Mouse (Mus musculus): ENCODE results near the gene Sft2d2. TPM values are rescaled to one million over a fixed set of nuclear protein-coding genes. Genes with fewer than 3 reads are reported as not detected.

Gene Sft2d2
- polyA plus RNA-seq, 1 experiment from 2014 or later, result 27.8 TPM

- no peak overlapping the region for H3K4me3 ChIP-seq (ENCODE audit: control insufficient read depth in 1 of 2, insufficient read depth in 1 of 2, low read depth in 1 of 2, low read length in 2 of 2)
- H3K4me2 ChIP-seq (ENCODE audit: low read length), result no peak overlapping the region
- 65% methylated on average over 7 of the region's 7 CpGs for WGBS
- no peaks in the 10 kb centered on the region for H3K4me1 ChIP-seq (ENCODE audit: control insufficient read depth in 2 of 2, insufficient read depth in 2 of 2, low read length in 2 of 2)
- no peak for ATAC-seq (ENCODE audit: insufficient number of reproducible peaks, insufficient read depth, low FRiP score, low read depth)
- peaks cover 74% of the 10 kb centered on the region for H3K36me3 ChIP-seq (ENCODE audit: control insufficient read depth, insufficient read depth, low read length)
- no peaks in the 10 kb centered on the region for H3K9me3 ChIP-seq (ENCODE audit: control insufficient read depth, low read length)
- H3K27me3 ChIP-seq (ENCODE audit: control insufficient read depth, insufficient read depth, low read length), result no peaks in the 10 kb centered on the region
- no peak overlapping the region for H3K27ac ChIP-seq (replicated peaks in 1 of 2; ENCODE audit: control insufficient read depth in 1 of 2, insufficient read depth in 1 of 2, low read depth in 2 of 2, low read length in 2 of 2)
- no peak overlapping the region for H3K9ac ChIP-seq (ENCODE audit: low read length)
Measured at GRCm38 (mm10) chr1:165215831-165216230, 21.6 kb upstream of the Sft2d2 start.

DNA sequence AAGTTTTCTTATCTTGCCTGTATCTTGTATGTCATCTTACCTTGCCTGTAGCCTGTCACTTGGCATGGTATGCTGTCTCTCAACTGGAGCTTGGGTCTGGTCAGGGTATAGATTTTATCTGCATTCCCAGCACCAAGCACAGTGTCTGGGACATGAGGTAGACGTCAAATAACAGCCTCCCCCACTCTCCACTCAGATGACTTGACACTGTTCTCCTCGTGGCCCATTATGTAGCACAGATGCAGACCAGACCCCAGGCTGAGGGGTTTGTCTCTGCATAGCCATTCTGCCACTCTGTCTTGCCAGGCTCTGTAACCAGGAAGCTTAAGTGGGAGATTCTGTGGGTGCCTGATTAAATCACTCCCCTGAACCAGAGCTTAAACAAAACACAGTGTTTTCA lies 11.4 kb upstream of the Sft2d2 start:
- Histone ChIP-seq H3K4me1 (ENCODE audit: control insufficient read depth in 2 of 2, insufficient read depth in 2 of 2, low read length in 2 of 2) (peaks cover 0 to 3% of the 10 kb centered on the region in 2 experiments; a peak in 1 of 4 replicates), H3K36me3 (ENCODE audit: control insufficient read depth, insufficient read depth, low read length) (no peaks in the 10 kb centered on the region), H3K9me3 (ENCODE audit: control insufficient read depth, low read length) (no peaks in the 10 kb centered on the region), H3K9ac (ENCODE audit: low read length) (no peak overlapping the region), H3K27me3 (ENCODE audit: control insufficient read depth, insufficient read depth, low read length) (no peaks in the 10 kb centered on the region), H3K27ac (replicated peaks in 1 of 2; ENCODE audit: control insufficient read depth in 1 of 2, insufficient read depth in 1 of 2, low read depth in 2 of 2, low read length in 2 of 2) (no peak overlapping the region; a peak in 1 of 4 replicates), H3K4me2 (ENCODE audit: low read length) (no peak overlapping the region), H3K4me3 (ENCODE audit: control insufficient read depth in 1 of 2, insufficient read depth in 1 of 2, low read depth in 1 of 2, low read length in 2 of 2) (no peak overlapping the region)
- ATAC-seq (ENCODE audit: insufficient number of reproducible peaks, insufficient read depth, low FRiP score, low read depth), result no peak
- 0% methylated on average over 2 of the region's 2 CpGs for WGBS

- Histone ChIP-seq H3K9ac (ENCODE audit: low read length) (no peak overlapping the region), H3K27ac (replicated peaks in 1 of 2; ENCODE audit: control insufficient read depth in 1 of 2, insufficient read depth in 1 of 2, low read depth in 2 of 2, low read length in 2 of 2) (no peak overlapping the region), H3K4me2 (ENCODE audit: low read length) (no peak overlapping the region), H3K9me3 (ENCODE audit: control insufficient read depth, low read length) (no peaks in the 10 kb centered on the region), H3K4me1 (ENCODE audit: control insufficient read depth in 2 of 2, insufficient read depth in 2 of 2, low read length in 2 of 2) (peaks cover 0 to 3% of the 10 kb centered on the region in 2 experiments; a peak in 1 of 4 replicates), H3K4me3 (ENCODE audit: control insufficient read depth in 1 of 2, insufficient read depth in 1 of 2, low read depth in 1 of 2, low read length in 2 of 2) (no peak overlapping the region), H3K36me3 (ENCODE audit: control insufficient read depth, insufficient read depth, low read length) (no peaks in the 10 kb centered on the region), H3K27me3 (ENCODE audit: control insufficient read depth, insufficient read depth, low read length) (no peaks in the 10 kb centered on the region)
- no peak for ATAC-seq (ENCODE audit: insufficient number of reproducible peaks, insufficient read depth, low FRiP score, low read depth)
- WGBS, result 40% methylated on average over 2 of the region's 2 CpGs
Measured at GRCm38 (mm10) chr1:165203488-165204035, 9.3 kb upstream of the Sft2d2 start.

- Histone ChIP-seq H3K4me1 (ENCODE audit: control insufficient read depth in 2 of 2, insufficient read depth in 2 of 2, low read length in 2 of 2) (peaks cover 0 to 3% of the 10 kb centered on the region in 2 experiments; a peak in 1 of 4 replicates), H3K9ac (ENCODE audit: low read length) (no peak overlapping the region), H3K9me3 (ENCODE audit: control insufficient read depth, low read length) (no peaks in the 10 kb centered on the region), H3K27me3 (ENCODE audit: control insufficient read depth, insufficient read depth, low read length) (no peaks in the 10 kb centered on the region), H3K4me3 (ENCODE audit: control insufficient read depth in 1 of 2, insufficient read depth in 1 of 2, low read depth in 1 of 2, low read length in 2 of 2) (no peak overlapping the region), H3K27ac (replicated peaks in 1 of 2; ENCODE audit: control insufficient read depth in 1 of 2, insufficient read depth in 1 of 2, low read depth in 2 of 2, low read length in 2 of 2) (no peak overlapping the region), H3K4me2 (ENCODE audit: low read length) (no peak overlapping the region), H3K36me3 (ENCODE audit: control insufficient read depth, insufficient read depth, low read length) (no peaks in the 10 kb centered on the region)
- no peak for ATAC-seq (ENCODE audit: insufficient number of reproducible peaks, insufficient read depth, low FRiP score, low read depth)
- WGBS, result 73% methylated on average over 4 of the region's 4 CpGs
Measured at GRCm38 (mm10) chr1:165201445-165202012, 7.3 kb upstream of the Sft2d2 start.

DNA sequence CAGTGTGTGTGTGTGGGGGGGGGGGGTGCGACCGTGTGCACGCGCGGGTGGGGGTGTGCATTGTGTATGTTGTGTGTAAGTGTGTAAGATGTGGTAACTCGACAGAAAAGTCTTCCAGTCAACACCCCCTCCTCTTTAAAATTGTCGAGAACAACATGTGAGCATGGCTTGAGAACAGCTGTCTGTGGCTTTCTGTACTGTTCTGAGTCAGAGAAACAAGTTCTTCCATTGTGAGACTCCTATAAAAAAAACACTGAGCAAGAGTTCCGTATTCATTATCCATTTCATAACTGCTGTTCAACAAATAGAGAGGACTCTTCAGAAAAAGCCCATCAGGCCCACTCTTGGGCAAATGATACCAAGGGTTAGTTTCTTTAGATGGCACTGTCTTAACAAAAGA lies 6.5 kb upstream of the Sft2d2 start:
- Histone ChIP-seq H3K4me3 (ENCODE audit: control insufficient read depth in 1 of 2, insufficient read depth in 1 of 2, low read depth in 1 of 2, low read length in 2 of 2) (no peak overlapping the region), H3K27me3 (ENCODE audit: control insufficient read depth, insufficient read depth, low read length) (no peaks in the 10 kb centered on the region), H3K9me3 (ENCODE audit: control insufficient read depth, low read length) (no peaks in the 10 kb centered on the region), H3K27ac (replicated peaks in 1 of 2; ENCODE audit: control insufficient read depth in 1 of 2, insufficient read depth in 1 of 2, low read depth in 2 of 2, low read length in 2 of 2) (no peak overlapping the region), H3K4me1 (ENCODE audit: control insufficient read depth in 2 of 2, insufficient read depth in 2 of 2, low read length in 2 of 2) (peaks cover 0 to 3% of the 10 kb centered on the region in 2 experiments; a peak in 1 of 4 replicates), H3K36me3 (ENCODE audit: control insufficient read depth, insufficient read depth, low read length) (no peaks in the 10 kb centered on the region), H3K4me2 (ENCODE audit: low read length) (no peak overlapping the region), H3K9ac (ENCODE audit: low read length) (no peak overlapping the region)
- ATAC-seq (ENCODE audit: insufficient number of reproducible peaks, insufficient read depth, low FRiP score, low read depth), result no peak
- 74% methylated on average over 8 of the region's 8 CpGs for WGBS

- no peak overlapping the region for H3K4me2 ChIP-seq (ENCODE audit: low read length)
Measured at GRCm38 (mm10) chr1:165199639-165200038, 5.4 kb upstream of the Sft2d2 start.

GRCm38 (mm10) chr1:165198951-165199350 lies 4.7 kb upstream of the Sft2d2 start:
- Histone ChIP-seq H3K36me3 (ENCODE audit: control insufficient read depth, insufficient read depth, low read length) (no peaks in the 10 kb centered on the region), H3K4me1 (ENCODE audit: control insufficient read depth in 2 of 2, insufficient read depth in 2 of 2, low read length in 2 of 2) (peaks cover 0 to 6% of the 10 kb centered on the region in 2 experiments; a peak in 2 of 4 replicates), H3K4me3 (ENCODE audit: control insufficient read depth in 1 of 2, insufficient read depth in 1 of 2, low read depth in 1 of 2, low read length in 2 of 2) (no peak overlapping the region), H3K9ac (ENCODE audit: low read length) (no peak overlapping the region), H3K9me3 (ENCODE audit: control insufficient read depth, low read length) (no peaks in the 10 kb centered on the region), H3K4me2 (ENCODE audit: low read length) (no peak overlapping the region), H3K27ac (replicated peaks in 1 of 2; ENCODE audit: control insufficient read depth in 1 of 2, insufficient read depth in 1 of 2, low read depth in 2 of 2, low read length in 2 of 2) (no peak overlapping the region), H3K27me3 (ENCODE audit: control insufficient read depth, insufficient read depth, low read length) (no peaks in the 10 kb centered on the region)
- no peak for ATAC-seq (ENCODE audit: insufficient number of reproducible peaks, insufficient read depth, low FRiP score, low read depth)
- WGBS, result 65% methylated on average over 1 of the region's 1 CpGs

More at GRCm38 (mm10) chr1:165199639-165200038, 5.4 kb upstream of the Sft2d2 start:
- WGBS, result 68% methylated on average over 3 of the region's 3 CpGs
- no peak overlapping the region for H3K4me3 ChIP-seq (ENCODE audit: control insufficient read depth in 1 of 2, insufficient read depth in 1 of 2, low read depth in 1 of 2, low read length in 2 of 2)
- H3K9ac ChIP-seq (ENCODE audit: low read length), result no peak overlapping the region
- H3K9me3 ChIP-seq (ENCODE audit: control insufficient read depth, low read length), result no peaks in the 10 kb centered on the region
- ATAC-seq (ENCODE audit: insufficient number of reproducible peaks, insufficient read depth, low FRiP score, low read depth), result no peak
- no peak overlapping the region for H3K27ac ChIP-seq (replicated peaks in 1 of 2; ENCODE audit: control insufficient read depth in 1 of 2, insufficient read depth in 1 of 2, low read depth in 2 of 2, low read length in 2 of 2)
- no peaks in the 10 kb centered on the region for H3K36me3 ChIP-seq (ENCODE audit: control insufficient read depth, insufficient read depth, low read length)
- H3K4me1 ChIP-seq (ENCODE audit: control insufficient read depth in 2 of 2, insufficient read depth in 2 of 2, low read length in 2 of 2), result peaks cover 0 to 6% of the 10 kb centered on the region in 2 experiments; a peak in 2 of 4 replicates
- H3K27me3 ChIP-seq (ENCODE audit: control insufficient read depth, insufficient read depth, low read length), result no peaks in the 10 kb centered on the region

Measured in heart, embryonic 14.5 days (tissue).